Mouse (Mus musculus) heart, adult 2 months (tissue): ENCODE measurements around the gene Pvalb.

Experiments
- CTCF ChIP-seq: fragments of 200-600 bp; IDR thresholded peaks from 2 replicates; pipeline ENCODE4 v1.8.1; 2022; ENCODE audit warnings: antibody characterized with exemption, mild to moderate bottlenecking, moderate library complexity
- POLR2A ChIP-seq: fragments of 200-500 bp; IDR thresholded peaks from 2 replicates; pipeline ENCODE4 v1.6.1; 2011; ENCODE audit warnings: mild to moderate bottlenecking, low read depth, low read length, control low read depth; ENCODE audit not compliant: insufficient read depth

- TF ChIP-seq CTCF (peak; percentile 19), POLR2A (no peak)
Observed at GRCm38 (mm10) chr15:78231346-78232331, 25.4 kb upstream of the Pvalb start.
